Mouse (Mus musculus) urinary bladder, adult 2 months (tissue): ENCODE measurements around the gene Atg4d. TPM values are rescaled to one million over a fixed set of nuclear protein-coding genes. Genes with fewer than 3 reads are reported as not detected.
"Not testable (repeated sequence)": the region's sequence is repeated elsewhere in the genome, so short reads cannot be mapped to it uniquely, and the experiment has no call there.

ENCODE experiments used
- DNase-seq: peaks from one replicate; pipeline ENCODE4 v3.0.0; 2022; ENCODE audit warnings: low spot score
- polyA plus RNA-seq: library from polyadenylated mRNA; depleted of rRNA; stranded (reverse); fragments of >200 nt; gene quantifications from 2 replicates; pipeline ENCODE4 v1.2.3, GENCODE M21; 2012

Atg4d gene
- polyA plus RNA-seq, 1 experiment: 27.3 TPM

- DNase-seq: no peak
Measured at GRCm38 (mm10) chr9:21241343-21241742, 23.8 kb upstream of the Atg4d start.

GRCm38 (mm10) chr9:21243826-21244427 is 21.2 kb upstream of the Atg4d start:
- DNase-seq: no peak

- no peak for DNase-seq
Measured at GRCm38 (mm10) chr9:21244428-21245112, 20.5 kb upstream of the Atg4d start.

- DNase-seq: no peak
Measured at GRCm38 (mm10) chr9:21245113-21245487, 20.0 kb upstream of the Atg4d start.

- no peak for DNase-seq
Measured at GRCm38 (mm10) chr9:21246342-21246741, 18.8 kb upstream of the Atg4d start.

GRCm38 (mm10) chr9:21248326-21248725 is 16.8 kb upstream of the Atg4d start, which contains the start of gene S1pr5:
Gene S1pr5 (minus strand): TSS chr9:21248443.
- no peak for DNase-seq

GRCm38 (mm10) chr9:21249629-21250508 is 15.2 kb upstream of the Atg4d start:
- no peak for DNase-seq

GRCm38 (mm10) chr9:21250509-21250908 is 14.6 kb upstream of the Atg4d start:
- DNase-seq: no peak

GRCm38 (mm10) chr9:21251116-21251735 is 13.9 kb upstream of the Atg4d start:
- DNase-seq: no peak

GRCm38 (mm10) chr9:21254690-21255089 is 10.4 kb upstream of the Atg4d start:
- DNase-seq: no peak

GRCm38 (mm10) chr9:21256349-21256748 is 8.7 kb upstream of the Atg4d start:
- not testable (repeated sequence) for DNase-seq

GRCm38 (mm10) chr9:21260491-21261040 is 4.5 kb upstream of the Atg4d start:
- no peak for DNase-seq

GRCm38 (mm10) chr9:21261831-21262230 is 3.3 kb upstream of the Atg4d start:
- no peak for DNase-seq

- DNase-seq: no peak
Measured at GRCm38 (mm10) chr9:21264272-21264999, 657 bp upstream of the Atg4d start.

GRCm38 (mm10) chr9:21265611-21266010 is 518 bp downstream of the Atg4d start:
- DNase-seq: no peak

- no peak for DNase-seq
Measured at GRCm38 (mm10) chr9:21266889-21267288, 1.8 kb downstream of the Atg4d start.

GRCm38 (mm10) chr9:21268305-21268704 is 3.2 kb downstream of the Atg4d start:
- DNase-seq: no peak

- not testable (repeated sequence) for DNase-seq
Measured at GRCm38 (mm10) chr9:21269590-21269989, 4.5 kb downstream of the Atg4d start.

- no peak for DNase-seq
Measured at GRCm38 (mm10) chr9:21272391-21272790, 7.3 kb downstream of the Atg4d start.

- no peak for DNase-seq
Measured at GRCm38 (mm10) chr9:21273094-21273493, 8.0 kb downstream of the Atg4d start.
